Mouse (Mus musculus): ENCODE results near the gene Fkbp8. TPM values are rescaled to one million over a fixed set of nuclear protein-coding genes. Genes with fewer than 3 reads are reported as not detected.

Fkbp8 gene
- polyA plus RNA-seq, 1 experiment from 2014 or later, result 202 TPM

- no peaks in the 10 kb centered on the region for H3K4me1 ChIP-seq (ENCODE audit: control insufficient read depth, insufficient read depth, low read length)
- no peak overlapping the region for H3K4me2 ChIP-seq (ENCODE audit: low read depth, low read length)
- ATAC-seq (ENCODE audit: low read depth), result no peak
- no peaks in the 10 kb centered on the region for H3K9me3 ChIP-seq (ENCODE audit: control insufficient read depth, low read length)
- no peak overlapping the region for H3K27ac ChIP-seq (replicated peaks; ENCODE audit: low read depth, low read length)
- 67% methylated on average over 10 of the region's 10 CpGs for WGBS
- peaks cover 32% of the 10 kb centered on the region for H3K36me3 ChIP-seq (ENCODE audit: control insufficient read depth, insufficient read depth, low read length)
- no peak overlapping the region for H3K9ac ChIP-seq (ENCODE audit: low read depth, low read length)
- DNase-seq (ENCODE audit: low spot score), result no peak
- H3K27me3 ChIP-seq (replicated peaks; ENCODE audit: control insufficient read depth, insufficient read depth, low read length), result no peaks in the 10 kb centered on the region
- no peak overlapping the region for H3K4me3 ChIP-seq (ENCODE audit: low read depth, low read length)
These were observed 9.4 kb upstream of the Fkbp8 start for GRCm38 (mm10) chr8:70517940-70518643.

- no peaks in the 10 kb centered on the region for H3K27me3 ChIP-seq (replicated peaks; ENCODE audit: control insufficient read depth, insufficient read depth, low read length)
- H3K4me3 ChIP-seq (ENCODE audit: low read depth, low read length), result no peak overlapping the region
- 0 out of 2 replicates have a peak, but pooled peaks cover 6% of the 10 kb centered on the region for H3K4me1 ChIP-seq (ENCODE audit: control insufficient read depth, insufficient read depth, low read length)
- H3K9me3 ChIP-seq (ENCODE audit: control insufficient read depth, low read length), result no peaks in the 10 kb centered on the region
- WGBS, result 90% methylated on average over 6 of the region's 6 CpGs
- H3K9ac ChIP-seq (ENCODE audit: low read depth, low read length), result no peak overlapping the region
- no peak overlapping the region for H3K27ac ChIP-seq (replicated peaks; ENCODE audit: low read depth, low read length)
- H3K4me2 ChIP-seq (ENCODE audit: low read depth, low read length), result no peak overlapping the region
- ATAC-seq (ENCODE audit: low read depth) (no peak), DNase-seq (ENCODE audit: low spot score) (no peak)
- peaks cover 26% of the 10 kb centered on the region for H3K36me3 ChIP-seq (ENCODE audit: control insufficient read depth, insufficient read depth, low read length)
These were observed 8.5 kb upstream of the Fkbp8 start for GRCm38 (mm10) chr8:70519043-70519442.

- Histone ChIP-seq H3K4me2 (ENCODE audit: low read depth, low read length) (no peak overlapping the region), H3K27me3 (replicated peaks; ENCODE audit: control insufficient read depth, insufficient read depth, low read length) (no peaks in the 10 kb centered on the region), H3K9ac (ENCODE audit: low read depth, low read length) (no peak overlapping the region), H3K27ac (replicated peaks; ENCODE audit: low read depth, low read length) (no peak overlapping the region), H3K36me3 (ENCODE audit: control insufficient read depth, insufficient read depth, low read length) (peaks cover 21% of the 10 kb centered on the region; the same call in 1 of the 2 replicates), H3K4me1 (ENCODE audit: control insufficient read depth, insufficient read depth, low read length) (0 out of 2 replicates have a peak, but pooled peaks cover 6% of the 10 kb centered on the region), H3K9me3 (ENCODE audit: control insufficient read depth, low read length) (no peaks in the 10 kb centered on the region), H3K4me3 (ENCODE audit: low read depth, low read length) (no peak overlapping the region)
- WGBS, result 59% methylated on average over 2 of the region's 2 CpGs
- no peak for ATAC-seq (ENCODE audit: low read depth)
- DNase-seq (ENCODE audit: low spot score), result no peak
These were observed 7.9 kb upstream of the Fkbp8 start for GRCm38 (mm10) chr8:70519606-70520005.

GRCm38 (mm10) chr8:70522592-70523403, 4.7 kb upstream of the Fkbp8 start:
- Histone ChIP-seq H3K27me3 (replicated peaks; ENCODE audit: control insufficient read depth, insufficient read depth, low read length) (no peaks in the 10 kb centered on the region), H3K4me2 (ENCODE audit: low read depth, low read length) (peak overlapping the region; percentile 86), H3K36me3 (ENCODE audit: control insufficient read depth, insufficient read depth, low read length) (peaks cover 10% of the 10 kb centered on the region; the same call in 1 of the 2 replicates), H3K9ac (ENCODE audit: low read depth, low read length) (peak overlapping the region; percentile 87), H3K9me3 (ENCODE audit: control insufficient read depth, low read length) (no peaks in the 10 kb centered on the region), H3K27ac (replicated peaks; ENCODE audit: low read depth, low read length) (peak overlapping the region; percentile 89), H3K4me3 (ENCODE audit: low read depth, low read length) (peak overlapping the region; percentile 84), H3K4me1 (ENCODE audit: control insufficient read depth, insufficient read depth, low read length) (peaks cover 13% of the 10 kb centered on the region; the same call in 1 of the 2 replicates)
- ATAC-seq (ENCODE audit: low read depth), result peak; percentile 90
- under 1% methylated on average over 49 of the region's 51 CpGs for WGBS
- DNase-seq (ENCODE audit: low spot score), result peak; percentile 99

- 5% methylated on average over 8 of the region's 8 CpGs for WGBS
- Histone ChIP-seq H3K9ac (ENCODE audit: low read depth, low read length) (peak overlapping the region; percentile 91), H3K27ac (replicated peaks; ENCODE audit: low read depth, low read length) (peak overlapping the region; percentile 77), H3K4me2 (ENCODE audit: low read depth, low read length) (peak overlapping the region; percentile 88), H3K4me3 (ENCODE audit: low read depth, low read length) (peak overlapping the region; percentile 67), H3K36me3 (ENCODE audit: control insufficient read depth, insufficient read depth, low read length) (peaks cover 28% of the 10 kb centered on the region), H3K27me3 (replicated peaks; ENCODE audit: control insufficient read depth, insufficient read depth, low read length) (no peaks in the 10 kb centered on the region), H3K9me3 (ENCODE audit: control insufficient read depth, low read length) (no peaks in the 10 kb centered on the region), H3K4me1 (ENCODE audit: control insufficient read depth, insufficient read depth, low read length) (peaks cover 18% of the 10 kb centered on the region)
- DNase-seq (ENCODE audit: low spot score) (no peak), ATAC-seq (ENCODE audit: low read depth) (no peak)
These were observed 413 bp upstream of the Fkbp8 start for GRCm38 (mm10) chr8:70527111-70527511.

- Histone ChIP-seq H3K36me3 (ENCODE audit: control insufficient read depth, insufficient read depth, low read length) (peaks cover 38% of the 10 kb centered on the region), H3K9me3 (ENCODE audit: control insufficient read depth, low read length) (no peaks in the 10 kb centered on the region), H3K9ac (ENCODE audit: low read depth, low read length) (peak overlapping the region; percentile 91), H3K27ac (replicated peaks; ENCODE audit: low read depth, low read length) (peak overlapping the region; percentile 77; the same call in 1 of the 2 replicates), H3K4me3 (ENCODE audit: low read depth, low read length) (peak overlapping the region; percentile 67), H3K4me2 (ENCODE audit: low read depth, low read length) (peak overlapping the region; percentile 88), H3K27me3 (replicated peaks; ENCODE audit: control insufficient read depth, insufficient read depth, low read length) (no peaks in the 10 kb centered on the region), H3K4me1 (ENCODE audit: control insufficient read depth, insufficient read depth, low read length) (peaks cover 16% of the 10 kb centered on the region)
- WGBS, result 32% methylated on average over 13 of the region's 13 CpGs
- ATAC-seq (ENCODE audit: low read depth) (no peak), DNase-seq (ENCODE audit: low spot score) (no peak)
These were observed 766 bp downstream of the Fkbp8 start for GRCm38 (mm10) chr8:70528182-70528797.

GRCm38 (mm10) chr8:70529299-70529698, 1.8 kb downstream of the Fkbp8 start:
- DNase-seq (ENCODE audit: low spot score) (no peak), ATAC-seq (ENCODE audit: low read depth) (no peak)
- Histone ChIP-seq H3K4me1 (ENCODE audit: control insufficient read depth, insufficient read depth, low read length) (peaks cover 12% of the 10 kb centered on the region), H3K27me3 (replicated peaks; ENCODE audit: control insufficient read depth, insufficient read depth, low read length) (no peaks in the 10 kb centered on the region), H3K9me3 (ENCODE audit: control insufficient read depth, low read length) (no peaks in the 10 kb centered on the region), H3K4me2 (ENCODE audit: low read depth, low read length) (no peak overlapping the region), H3K36me3 (ENCODE audit: control insufficient read depth, insufficient read depth, low read length) (peaks cover 48% of the 10 kb centered on the region), H3K9ac (ENCODE audit: low read depth, low read length) (no peak overlapping the region), H3K27ac (replicated peaks; ENCODE audit: low read depth, low read length) (no peak overlapping the region), H3K4me3 (ENCODE audit: low read depth, low read length) (no peak overlapping the region)
- WGBS, result 83% methylated on average over 3 of the region's 5 CpGs

- H3K4me2 ChIP-seq (ENCODE audit: low read depth, low read length), result no peak overlapping the region
- H3K9ac ChIP-seq (ENCODE audit: low read depth, low read length), result no peak overlapping the region
- no peaks in the 10 kb centered on the region for H3K9me3 ChIP-seq (ENCODE audit: control insufficient read depth, low read length)
- no peak overlapping the region for H3K27ac ChIP-seq (replicated peaks; ENCODE audit: low read depth, low read length)
- ATAC-seq (ENCODE audit: low read depth) (no peak), DNase-seq (ENCODE audit: low spot score) (no peak)
- H3K4me3 ChIP-seq (ENCODE audit: low read depth, low read length), result no peak overlapping the region
- H3K27me3 ChIP-seq (replicated peaks; ENCODE audit: control insufficient read depth, insufficient read depth, low read length), result no peaks in the 10 kb centered on the region
- WGBS, result 95% methylated on average over 3 of the region's 3 CpGs
- H3K4me1 ChIP-seq (ENCODE audit: control insufficient read depth, insufficient read depth, low read length), result peaks cover 12% of the 10 kb centered on the region
- peaks cover 53% of the 10 kb centered on the region for H3K36me3 ChIP-seq (ENCODE audit: control insufficient read depth, insufficient read depth, low read length)
These were observed 2.2 kb downstream of the Fkbp8 start for GRCm38 (mm10) chr8:70529741-70530161.
